Mouse (Mus musculus) embryonic stem cell, embryonic (primary cell): ENCODE measurements at regions not wholly inside any gene's neighbourhood (a gene's known extent, or its start where the extent isn't known, plus 50 kb on each side); places are given as distances from the start of the nearest gene placed in this dataset.

Source experiments
- CTCF ChIA-PET, 4 experiments: fragments of 300-600 bp in 2 of 4; fragments of 350-600 bp in 2 of 4; sonication (Branson Sonifier 250); formaldehyde crosslinking; loops; one replicate each; lab custom pipeline; 2022; ENCODE audit warnings: inconsistent platforms in 2 of 4; lab: Charles Lee
- POLR2A ChIA-PET, 4 experiments: fragments of 300-600 bp in 2 of 4; fragments of 350-600 bp in 2 of 4; sonication (Branson Sonifier 250); formaldehyde crosslinking; loops; one replicate each; lab custom pipeline; 2022; ENCODE audit warnings: antibody characterized with exemption in 4 of 4, inconsistent platforms in 1 of 4; lab: Charles Lee

DNA sequence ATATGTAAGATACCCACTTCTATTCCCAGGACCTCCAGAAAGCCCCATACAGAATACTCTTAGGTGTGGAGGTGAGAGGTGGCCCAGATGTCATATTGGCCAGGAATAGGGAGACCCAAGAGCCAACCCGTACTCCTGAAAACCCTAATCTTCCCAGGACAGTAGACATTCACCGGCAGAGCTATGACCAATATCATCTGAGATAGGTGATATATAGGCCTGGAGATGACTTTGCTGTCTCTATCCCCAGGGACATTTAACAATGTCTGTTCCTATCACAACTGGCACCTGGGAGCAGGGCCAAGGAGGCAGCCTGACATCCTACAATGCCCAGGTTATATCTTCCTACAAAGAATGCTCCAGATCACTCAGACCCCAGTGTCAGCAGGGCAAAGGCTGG, 140.0 kb upstream of the D7Ertd443e start:
- CTCF ChIA-PET, result no interaction called here
- POLR2A ChIA-PET, result no interaction called here

DNA sequence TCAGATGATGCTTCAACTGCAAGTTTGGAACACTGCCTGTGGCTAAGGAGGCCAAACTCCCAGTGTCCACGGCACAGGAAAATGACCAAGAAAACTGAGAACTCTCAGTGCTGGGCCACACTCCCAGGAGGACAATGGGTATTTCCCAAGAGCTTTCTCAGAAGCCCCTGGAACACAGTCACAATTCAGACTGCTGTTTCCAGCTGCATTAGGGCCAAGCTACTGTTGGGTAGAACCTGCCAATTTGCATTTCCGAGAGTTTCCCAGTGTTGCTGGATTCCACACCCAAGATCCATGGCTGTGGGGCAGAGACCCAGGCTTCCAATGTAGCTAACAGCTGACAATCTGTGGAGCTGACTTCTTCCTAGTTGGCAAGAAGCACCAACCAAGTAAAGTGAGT, 141.9 kb upstream of the D7Ertd443e start:
- POLR2A ChIA-PET, result interaction anchor here in 1 of 4 experiments (1.6 kb wide), 1 partner anchor 9 kb away, joined by 3 read pairs; no protein-coding TSS in a partner anchor
- CTCF ChIA-PET, result no interaction called here

DNA sequence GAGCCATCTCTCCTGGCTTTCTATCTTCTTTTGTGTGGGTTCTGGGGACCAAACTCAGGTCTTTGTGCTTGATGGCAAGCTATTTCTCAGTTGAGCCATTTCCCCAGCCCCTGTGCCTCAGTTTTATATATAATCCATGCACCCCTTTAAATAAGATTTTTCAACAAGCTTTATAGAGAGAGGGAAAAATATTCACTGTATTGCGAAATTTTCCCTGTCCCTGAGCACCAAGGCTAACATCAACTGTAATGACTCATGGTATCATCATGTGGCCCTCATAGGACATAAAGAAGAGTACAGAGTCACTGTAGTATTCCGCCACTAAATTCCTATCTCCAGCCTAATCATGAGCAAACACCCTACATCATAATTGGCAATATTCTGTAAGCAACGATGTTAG, 142.4 kb upstream of the Dock1 start:
- POLR2A ChIA-PET, result interaction anchor here in 1 of 4 experiments (1.6 kb wide), 1 partner anchor 9 kb away, joined by 3 read pairs; no protein-coding TSS in a partner anchor
- CTCF ChIA-PET, result no interaction called here

DNA sequence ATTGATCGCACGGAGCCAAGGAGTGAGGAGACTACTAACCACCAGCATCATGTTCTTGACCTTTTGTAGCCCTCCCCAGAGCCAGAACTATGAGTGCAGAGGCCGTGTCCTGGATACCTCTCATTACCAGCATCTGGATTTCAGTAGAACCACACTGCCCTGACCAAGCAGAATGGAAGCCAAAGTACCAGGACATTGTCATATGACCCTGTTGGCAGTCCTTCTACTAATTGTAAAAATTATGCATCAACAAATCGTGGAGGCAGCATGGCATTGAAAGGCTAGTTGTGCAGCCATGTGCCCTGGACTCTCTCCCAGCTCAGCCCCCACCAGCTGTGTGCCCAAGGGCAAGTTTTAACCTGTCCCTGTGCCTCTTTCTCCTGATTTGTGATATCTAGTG, 135.6 kb upstream of the Dock1 start:
- ChIA-PET POLR2A (no interaction called here), CTCF (no interaction called here)

DNA sequence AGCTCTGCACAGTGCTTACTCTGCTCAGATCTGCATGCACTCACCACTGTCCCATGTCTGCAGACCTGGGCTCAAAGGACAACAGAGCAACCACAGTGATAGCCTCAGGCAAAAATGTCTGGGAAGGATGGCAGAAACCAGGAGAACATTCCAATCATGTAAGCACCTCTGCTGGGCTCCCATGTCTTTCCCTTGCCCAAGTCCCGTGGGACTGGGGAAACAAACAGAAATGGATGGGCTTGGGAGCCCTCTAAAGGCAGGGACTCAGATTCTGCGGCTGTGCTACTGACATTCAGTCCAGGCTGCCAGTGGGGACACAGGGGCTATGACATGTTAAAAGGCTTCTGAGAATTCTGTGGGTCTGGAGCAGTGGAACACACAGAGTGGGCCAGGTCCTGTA, 128.8 kb upstream of the Dock1 start:
- CTCF ChIA-PET, result no interaction called here

DNA sequence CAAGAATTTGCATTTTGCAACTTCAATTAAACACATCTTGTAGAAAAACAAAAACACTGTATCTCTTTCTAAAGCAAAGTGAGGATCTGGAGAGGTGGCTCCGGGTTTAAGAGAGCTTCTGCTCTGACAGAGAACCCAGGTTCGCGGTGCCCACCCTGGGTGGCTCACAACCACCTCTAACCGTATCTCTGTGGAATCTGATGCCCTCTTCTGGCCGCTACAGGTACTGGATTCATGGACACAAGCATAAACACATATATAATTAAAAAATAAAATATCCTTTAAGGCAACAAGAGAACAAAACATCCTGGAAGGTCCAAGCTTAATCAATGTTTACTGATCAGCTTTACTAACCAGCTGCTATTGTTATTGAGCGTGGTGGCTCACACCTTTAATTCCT, 124.3 kb upstream of the Dock1 start:
- POLR2A ChIA-PET, result no interaction called here
- CTCF ChIA-PET, result interaction anchor here in 2 of 4 experiments (0.6 to 2.1 kb wide), 2 partner anchors 20 to 823 kb away, joined by 3 to 6 read pairs; no protein-coding TSS in a partner anchor

More for the DNA sequence above, 128.8 kb upstream of the Dock1 start:
- POLR2A ChIA-PET, result no interaction called here

DNA sequence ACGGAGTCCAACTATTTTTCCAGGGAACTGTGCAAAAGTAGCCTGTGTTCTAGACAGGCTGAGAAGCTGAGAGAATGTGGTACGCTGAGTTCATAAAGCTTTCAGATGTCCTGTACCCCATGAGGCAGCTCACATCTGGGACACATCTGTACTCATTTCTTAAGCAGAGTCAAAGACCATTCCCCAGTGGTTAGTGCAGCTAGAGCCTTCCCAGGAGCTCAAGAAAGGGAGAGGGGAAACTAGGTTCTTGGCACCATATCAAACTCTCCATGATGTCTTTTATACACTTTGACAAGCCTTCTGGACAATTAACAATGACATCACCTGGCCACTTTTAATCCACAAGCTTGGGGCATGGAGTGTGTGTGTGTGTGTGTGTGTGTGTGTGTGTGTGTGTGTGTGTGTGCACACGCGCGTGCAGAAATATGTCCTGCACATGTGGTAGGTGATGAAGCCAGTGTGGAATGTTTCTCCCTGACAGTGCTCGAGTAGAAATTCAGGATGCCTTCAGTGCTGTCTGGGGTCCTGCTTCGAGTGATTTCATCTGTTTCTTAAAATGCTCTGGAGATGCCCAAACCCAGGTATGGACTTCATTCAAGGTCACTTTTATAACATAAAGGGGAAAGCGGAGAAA, 121.1 kb upstream of the Dock1 start:
- ChIA-PET CTCF (interaction anchor here in 2 of 4 experiments (0.7 kb wide), 2 partner anchors 600 to 881 kb away, joined by 3 read pairs; no protein-coding TSS in a partner anchor), POLR2A (no interaction called here)

DNA sequence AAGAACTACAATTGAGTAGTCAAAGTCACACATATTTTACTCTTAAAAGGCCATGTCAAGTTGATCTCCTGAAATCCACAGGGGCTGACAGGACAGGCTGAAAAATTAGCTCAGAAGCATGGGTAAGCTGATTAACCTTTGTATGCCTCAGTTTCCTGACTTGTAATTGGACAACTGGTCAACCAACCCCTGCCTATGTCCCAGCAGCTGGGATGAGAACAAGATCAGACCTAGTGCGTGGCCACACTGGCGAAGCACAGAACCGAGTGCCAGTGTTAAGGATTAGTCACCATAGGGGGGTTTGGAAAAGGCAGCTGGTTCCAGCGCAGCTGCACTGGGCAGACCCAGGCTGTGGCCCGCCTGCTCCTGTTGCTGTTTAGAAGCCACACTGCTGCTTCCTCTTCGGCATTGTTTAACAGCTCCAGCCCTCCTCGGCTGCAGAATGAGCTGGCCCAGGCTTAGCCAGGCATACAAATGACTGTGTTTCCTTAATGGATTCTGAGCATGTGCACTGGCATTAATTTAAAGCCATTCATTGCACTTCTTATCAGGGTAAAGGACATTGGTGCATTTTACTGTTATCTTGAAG, 120.1 kb upstream of the Dock1 start:
- CTCF ChIA-PET, result no interaction called here

DNA sequence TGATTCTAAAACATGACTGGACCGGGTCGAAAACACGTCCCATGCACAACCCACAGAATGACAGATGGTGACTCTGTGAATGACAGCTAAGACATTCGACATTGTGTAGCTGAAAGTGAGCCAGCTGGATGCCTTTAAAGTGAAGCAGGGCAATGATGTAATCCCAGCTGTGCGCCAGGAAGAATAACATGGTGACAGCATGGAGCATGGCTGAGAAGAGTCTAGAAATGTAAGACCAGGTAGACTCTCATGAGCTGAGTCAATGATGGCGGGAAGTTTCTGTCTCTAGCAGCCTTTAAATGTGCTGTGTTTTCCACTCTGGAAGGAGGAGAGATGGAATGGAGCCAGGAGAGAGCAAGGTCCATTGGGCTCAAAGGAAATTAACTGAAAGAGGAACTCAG, 118.4 kb upstream of the Dock1 start:
- CTCF ChIA-PET, result no interaction called here
- POLR2A ChIA-PET, result no interaction called here

More for the DNA sequence above, 120.1 kb upstream of the Dock1 start:
- POLR2A ChIA-PET, result no interaction called here

DNA sequence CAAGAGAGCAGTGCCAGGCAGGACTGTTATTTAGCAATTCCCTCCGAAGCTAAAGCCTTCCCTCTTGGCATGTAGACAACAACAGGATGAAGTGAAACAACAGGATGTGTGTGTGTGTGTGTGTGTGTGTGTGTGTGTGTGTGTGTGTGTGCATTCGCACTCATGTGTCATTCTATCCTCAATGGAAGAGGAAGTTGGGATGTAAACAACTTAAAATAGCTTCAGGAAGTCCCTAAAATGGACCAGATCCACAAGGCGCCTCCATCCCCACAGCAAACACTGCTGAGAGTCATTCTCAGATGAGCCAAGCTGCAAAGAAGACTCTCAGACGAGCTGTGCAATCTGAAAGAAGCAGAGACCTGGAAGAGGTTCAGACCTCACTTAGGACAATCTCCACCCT, 114.4 kb upstream of the Dock1 start:
- CTCF ChIA-PET, result interaction anchor here in 2 of 4 experiments (0.6 to 0.7 kb wide), 2 partner anchors 147 to 769 kb away, joined by 3 to 4 read pairs; no protein-coding TSS in a partner anchor
- POLR2A ChIA-PET, result interaction anchor here in 1 of 4 experiments (0.7 kb wide), 1 partner anchor 1188 kb away, joined by 3 read pairs; no protein-coding TSS in a partner anchor

DNA sequence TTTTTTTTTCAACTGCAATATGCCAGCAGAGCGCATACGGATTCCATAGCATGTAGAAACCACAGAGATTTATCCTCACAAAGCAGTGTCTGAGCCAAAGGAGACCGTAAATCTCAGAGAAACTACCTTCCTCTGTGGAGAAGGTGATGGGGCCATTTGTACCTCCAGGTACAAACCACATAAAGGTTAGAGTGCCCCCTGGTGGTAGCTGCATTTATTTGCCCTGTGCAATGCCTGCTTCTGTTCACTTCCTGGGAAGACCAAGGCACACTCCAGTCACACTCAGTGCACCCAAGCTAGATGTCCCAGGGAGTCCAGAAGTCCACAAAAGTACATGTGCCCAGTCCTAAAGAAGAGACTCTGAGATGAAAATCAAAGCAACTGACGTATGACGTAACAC, 104.1 kb upstream of the Dock1 start:
- CTCF ChIA-PET, result interaction anchor here (0.6 to 1.7 kb wide), 18 partner anchors 8 to 760 kb away, joined by 3 to 9 read pairs (median 3); no protein-coding TSS in a partner anchor
- POLR2A ChIA-PET, result interaction anchor here in 1 of 4 experiments (1.4 kb wide), 1 partner anchor 9 kb away, joined by 3 read pairs; no protein-coding TSS in a partner anchor

DNA sequence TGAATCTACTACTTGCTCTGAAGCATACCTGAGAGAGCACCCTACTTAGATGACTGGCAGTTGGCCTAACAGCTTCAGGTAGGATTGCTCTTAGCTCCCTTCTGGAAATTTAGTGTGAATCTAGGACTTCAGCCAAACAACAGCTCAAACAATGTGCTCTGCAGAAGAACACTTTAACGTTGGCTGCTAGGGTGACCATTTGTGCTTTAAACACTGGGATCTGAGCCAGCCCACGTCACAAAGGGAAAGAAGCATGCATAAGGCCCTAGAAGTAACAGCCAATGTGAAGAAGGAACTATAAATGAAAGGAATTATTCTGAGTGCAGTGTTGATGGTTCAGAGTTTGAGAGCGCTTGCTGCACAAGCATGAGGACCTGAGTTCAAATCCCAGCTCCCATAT, 101.2 kb upstream of the Dock1 start:
- ChIA-PET POLR2A (interaction anchor here in 1 of 4 experiments (0.6 kb wide), 1 partner anchor 331 kb away, joined by 5 read pairs; no protein-coding TSS in a partner anchor), CTCF (interaction anchor here in 1 of 4 experiments (0.6 kb wide), 1 partner anchor 764 kb away, joined by 3 read pairs; no protein-coding TSS in a partner anchor)

DNA sequence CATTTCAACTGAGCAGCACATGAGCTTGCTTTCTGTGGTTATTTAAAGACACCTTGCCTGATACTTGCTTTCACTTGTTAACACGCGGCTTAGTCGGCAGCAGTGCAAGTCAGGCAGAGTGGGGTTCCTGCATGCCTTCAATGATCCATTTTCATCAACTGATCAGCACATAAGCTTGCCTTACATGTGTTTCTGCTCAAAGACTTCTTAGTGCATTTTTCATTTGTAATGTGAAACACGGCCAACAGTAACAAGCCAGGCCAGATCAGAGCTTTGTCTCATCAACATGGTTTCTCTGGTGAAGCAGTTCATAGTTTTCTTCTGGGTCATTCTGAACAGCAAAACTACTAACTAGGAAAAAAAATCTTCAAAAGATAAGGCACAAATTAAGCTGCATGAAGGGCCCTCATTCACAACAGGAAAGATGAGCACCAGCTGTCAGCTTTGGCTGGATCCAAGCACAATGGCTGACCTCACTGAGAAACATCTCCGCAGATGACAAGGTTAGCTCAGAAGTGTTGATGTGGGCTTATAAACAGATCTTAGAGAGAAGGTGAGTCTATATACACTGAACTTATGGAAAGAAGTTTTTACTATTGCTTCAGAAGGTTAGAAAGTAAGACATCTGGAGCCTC, 100.2 kb upstream of the Dock1 start:
- POLR2A ChIA-PET, result interaction anchor here in 1 of 4 experiments (1.1 kb wide), 1 partner anchor 201 kb away, joined by 3 read pairs; no protein-coding TSS in a partner anchor
- CTCF ChIA-PET, result no interaction called here

DNA sequence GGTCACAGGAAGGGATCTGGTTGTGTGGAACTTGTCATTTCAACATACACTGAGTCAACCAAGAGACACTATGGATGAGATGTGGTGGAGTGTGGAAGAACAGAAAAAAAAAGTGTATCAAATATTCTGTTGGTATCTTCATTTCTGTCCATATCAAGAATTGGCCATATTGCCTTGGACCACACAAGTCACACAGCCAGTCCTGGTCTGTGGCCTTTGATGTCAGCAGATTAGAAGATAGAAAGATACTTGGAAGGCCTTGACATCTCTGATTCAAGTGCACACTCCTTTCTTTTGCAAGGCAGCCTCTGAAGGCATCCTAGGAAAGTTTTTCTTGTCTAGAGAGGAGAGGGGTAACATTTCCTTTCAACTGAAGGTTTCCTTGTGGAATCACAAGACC, 88.7 kb upstream of the Dock1 start:
- ChIA-PET CTCF (interaction anchor here in 1 of 4 experiments (0.6 kb wide), 1 partner anchor 1050 kb away, joined by 3 read pairs; no protein-coding TSS in a partner anchor), POLR2A (no interaction called here)

DNA sequence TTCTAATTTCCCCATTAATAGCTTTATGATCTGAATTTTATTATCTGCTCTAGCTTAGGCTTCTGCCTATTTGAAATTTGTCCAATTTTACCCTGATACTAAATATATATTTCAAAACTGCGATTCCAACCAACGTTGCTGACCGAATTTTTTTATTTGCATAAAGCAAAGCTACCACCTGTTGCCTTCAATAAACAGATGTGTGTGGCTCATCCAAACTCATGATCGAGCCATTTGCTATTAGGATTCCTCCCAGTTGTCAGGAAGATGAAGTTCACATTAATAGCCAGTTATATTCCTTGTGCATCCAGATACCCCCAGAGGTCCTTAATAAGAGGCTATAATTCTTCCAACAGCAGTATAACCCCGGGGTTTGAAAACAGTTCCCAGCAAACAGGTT, 85.0 kb upstream of the Dock1 start:
- ChIA-PET CTCF (no interaction called here), POLR2A (no interaction called here)

DNA sequence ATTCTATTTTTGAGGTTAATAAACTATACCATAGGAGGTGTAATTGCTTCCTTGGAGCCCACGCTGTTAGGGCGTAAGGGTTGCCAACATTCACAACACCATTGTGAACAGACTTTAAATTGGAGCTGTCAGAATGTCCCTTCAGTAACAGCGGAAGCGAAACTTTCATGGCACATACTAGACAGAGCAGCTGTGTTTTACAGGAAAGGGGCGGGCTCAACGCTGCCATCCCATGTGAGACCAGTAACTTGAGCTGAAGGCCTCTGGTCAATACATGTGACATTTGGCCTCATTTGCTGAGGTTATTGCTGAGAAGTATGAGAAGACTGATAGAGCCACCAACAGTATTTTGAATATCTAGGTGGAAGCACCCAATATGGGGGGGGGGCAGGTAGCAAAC, 83.5 kb upstream of the Dock1 start:
- POLR2A ChIA-PET, result interaction anchor here in 1 of 4 experiments (0.6 kb wide), 1 partner anchor 410 kb away, joined by 5 read pairs; no protein-coding TSS in a partner anchor
- CTCF ChIA-PET, result interaction anchor here in 1 of 4 experiments (0.7 to 0.9 kb wide), 2 partner anchors 21 to 374 kb away, joined by 3 read pairs; no protein-coding TSS in a partner anchor

DNA sequence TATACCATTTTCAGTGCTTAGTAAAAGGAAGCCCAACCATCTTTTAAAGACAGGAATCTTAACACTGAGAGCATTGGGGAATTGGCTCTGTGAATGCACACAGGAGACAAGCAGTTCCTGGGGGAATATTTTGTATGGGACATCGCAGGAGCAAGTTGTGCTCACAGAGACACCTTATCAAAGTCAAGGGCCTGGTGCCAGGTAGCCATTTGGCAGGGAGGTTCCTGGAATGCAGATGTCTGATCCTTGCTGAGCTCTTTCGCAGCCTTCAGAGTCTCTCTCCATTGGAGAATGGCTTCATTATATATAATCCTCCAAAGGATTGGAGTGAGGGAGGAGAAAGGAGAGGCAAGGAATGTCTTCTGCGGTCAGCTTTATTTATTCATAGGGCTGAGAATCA, 62.6 kb upstream of the Dock1 start:
- POLR2A ChIA-PET, result no interaction called here
- CTCF ChIA-PET, result interaction anchor here in 2 of 4 experiments (0.6 kb wide), 3 partner anchors 28 to 848 kb away, joined by 3 to 5 read pairs (median 4); no protein-coding TSS in a partner anchor

DNA sequence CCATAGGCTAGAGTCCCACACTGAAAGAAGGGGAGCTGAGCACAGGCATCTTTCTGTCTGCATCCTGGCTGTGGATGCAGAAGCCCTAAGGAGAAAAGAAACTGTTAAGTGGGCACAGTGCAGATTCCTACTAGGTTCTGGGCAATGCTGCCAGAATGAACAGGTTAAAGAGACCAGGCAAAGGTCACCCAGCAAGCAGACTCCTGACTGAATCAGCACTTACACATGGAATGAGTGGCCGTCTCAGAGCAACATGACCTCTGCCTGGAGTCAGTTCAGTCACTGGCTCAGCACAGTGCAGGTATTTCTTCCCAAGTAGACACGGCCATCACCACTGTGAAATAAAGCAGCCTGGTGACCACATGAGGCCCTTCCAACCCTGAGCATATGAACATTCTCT, 60.3 kb upstream of the Dock1 start:
- CTCF ChIA-PET, result no interaction called here

DNA sequence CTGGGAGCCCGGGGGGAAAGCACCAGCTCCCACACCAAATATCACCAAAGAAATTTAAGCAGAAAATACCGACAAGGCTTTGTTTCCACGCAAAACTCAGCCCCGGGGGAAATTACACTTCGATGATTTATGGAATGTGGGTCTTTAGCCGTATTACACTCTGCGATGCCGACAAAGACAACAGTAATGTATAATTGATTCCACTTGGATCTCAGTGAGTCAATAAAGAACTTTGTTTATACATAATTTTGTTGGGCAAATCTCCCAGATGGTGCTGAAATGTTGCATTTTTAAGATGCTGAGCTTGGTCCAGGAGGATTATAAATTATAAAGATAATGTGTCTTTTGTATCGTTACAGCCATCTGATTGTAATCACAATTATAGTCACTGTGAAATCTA, 59.1 kb upstream of the Dock1 start:
- CTCF ChIA-PET, result interaction anchor here in 1 of 4 experiments (0.6 kb wide), 1 partner anchor 466 kb away, joined by 3 read pairs; no protein-coding TSS in a partner anchor
- POLR2A ChIA-PET, result no interaction called here

More for the DNA sequence above, 60.3 kb upstream of the Dock1 start:
- POLR2A ChIA-PET, result no interaction called here
